Mouse (Mus musculus): ENCODE measurements at regions not wholly inside any gene's neighbourhood (a gene's known extent, or its start where the extent isn't known, plus 50 kb on each side); places are given as distances from the start of the nearest gene placed in this dataset.

GRCm38 (mm10) chr2:46440038-46440437, 1322.8 kb upstream of the Zeb2 start:
- no peak overlapping the region for H3K4me3 ChIP-seq (replicated peaks)
- H3K27ac ChIP-seq = no peak overlapping the region
- no peaks in the 10 kb centered on the region for H3K36me3 ChIP-seq
- no peak overlapping the region for H3K4me2 ChIP-seq
- no peaks in the 10 kb centered on the region for H3K9me3 ChIP-seq
- peaks cover 6% of the 10 kb centered on the region; the same call in 1 of the 2 replicates for H3K27me3 ChIP-seq
- no peak overlapping the region for H3K9ac ChIP-seq (replicated peaks)
- 87% methylated on average over 2 of the region's 2 CpGs for WGBS
- ATAC-seq (ENCODE audit: insufficient number of reproducible peaks, insufficient read depth, low FRiP score, low TSS enrichment, low read depth) = no peak
- H3K4me1 ChIP-seq (replicated peaks) = peaks cover 27% of the 10 kb centered on the region

DNA sequence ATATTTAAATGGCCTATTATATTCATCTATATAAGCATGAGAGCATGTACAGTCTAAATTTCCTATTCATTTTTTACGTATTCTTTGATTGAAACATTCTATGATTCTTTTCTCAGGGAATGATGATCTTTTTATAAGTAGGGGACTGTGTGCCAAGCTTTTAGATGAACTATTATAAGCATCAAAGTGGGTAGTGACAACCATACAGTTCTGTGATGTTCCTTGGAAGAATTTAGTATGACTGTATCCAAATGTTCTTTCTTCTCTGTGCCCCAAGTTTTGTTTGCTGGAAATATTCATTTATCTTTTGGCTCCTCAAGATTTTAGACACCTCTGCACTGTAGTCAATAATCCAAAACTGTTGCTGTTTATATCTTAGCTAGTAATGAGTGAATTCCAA, 1301.1 kb upstream of the Zeb2 start:
- Histone ChIP-seq H3K4me1 (replicated peaks) (no peaks in the 10 kb centered on the region), H3K9me3 (no peaks in the 10 kb centered on the region), H3K4me3 (replicated peaks) (no peak overlapping the region), H3K9ac (replicated peaks) (no peak overlapping the region), H3K4me2 (no peak overlapping the region), H3K27me3 (no peaks in the 10 kb centered on the region), H3K36me3 (no peaks in the 10 kb centered on the region), H3K27ac (no peak overlapping the region)
- 93% methylated on average over 1 of the region's 1 CpGs for WGBS
- ATAC-seq (ENCODE audit: insufficient number of reproducible peaks, insufficient read depth, low FRiP score, low TSS enrichment, low read depth) = no peak

DNA sequence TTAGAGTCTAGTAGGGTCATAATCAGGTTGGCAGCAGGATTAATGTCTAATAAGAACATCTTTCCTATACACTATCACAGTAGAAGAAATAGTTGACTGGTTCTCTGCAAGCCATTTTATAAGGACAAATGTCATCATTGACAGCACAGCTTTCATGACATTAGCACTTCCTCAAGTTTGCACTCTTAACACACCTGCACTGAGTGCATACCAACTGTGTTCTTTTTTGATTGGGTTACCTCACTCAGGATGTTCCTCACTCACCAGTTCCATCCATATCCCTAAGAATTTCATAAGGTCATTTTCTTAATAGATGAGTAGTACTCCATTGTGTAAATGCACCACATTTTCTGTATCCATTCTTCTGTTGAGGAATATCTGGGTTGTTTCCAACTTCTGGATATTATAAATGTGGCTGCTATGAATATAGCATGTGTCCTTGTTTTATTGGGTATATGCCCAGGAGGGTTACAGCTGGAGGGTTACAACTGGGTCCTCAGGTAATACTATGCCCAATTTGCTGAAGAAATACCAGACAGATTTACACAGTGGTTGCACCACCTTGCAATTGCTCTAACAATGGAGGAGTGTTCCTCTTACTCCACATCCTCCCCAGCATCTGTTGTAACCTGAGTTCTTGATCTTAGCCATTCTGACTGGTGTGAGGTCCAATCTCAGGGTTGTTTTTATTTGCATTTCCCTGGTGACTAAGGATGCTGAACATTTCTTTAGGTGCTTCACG, 1285.3 kb upstream of the Zeb2 start:
- H3K9me3 ChIP-seq = no peaks in the 10 kb centered on the region
- no peak overlapping the region for H3K9ac ChIP-seq (replicated peaks)
- no peak overlapping the region for H3K27ac ChIP-seq
- ATAC-seq (ENCODE audit: insufficient number of reproducible peaks, insufficient read depth, low FRiP score, low TSS enrichment, low read depth) = no peak
- H3K4me1 ChIP-seq (replicated peaks) = no peaks in the 10 kb centered on the region
- no peaks in the 10 kb centered on the region for H3K27me3 ChIP-seq
- no peaks in the 10 kb centered on the region for H3K36me3 ChIP-seq
- no peak overlapping the region for H3K4me3 ChIP-seq (replicated peaks)
- no peak overlapping the region for H3K4me2 ChIP-seq
- 77% methylated on average over 1 of the region's 1 CpGs for WGBS

GRCm38 (mm10) chr2:46394161-46394560, 1277.0 kb upstream of the Zeb2 start:
- no peak overlapping the region for H3K9ac ChIP-seq (replicated peaks)
- H3K4me2 ChIP-seq = no peak overlapping the region
- 63% methylated on average over 2 of the region's 2 CpGs for WGBS
- H3K36me3 ChIP-seq = no peaks in the 10 kb centered on the region
- no peak for ATAC-seq (ENCODE audit: insufficient number of reproducible peaks, insufficient read depth, low FRiP score, low TSS enrichment, low read depth)
- H3K9me3 ChIP-seq = no peaks in the 10 kb centered on the region
- no peaks in the 10 kb centered on the region for H3K27me3 ChIP-seq
- H3K4me1 ChIP-seq (replicated peaks) = no peaks in the 10 kb centered on the region
- no peak overlapping the region for H3K27ac ChIP-seq
- H3K4me3 ChIP-seq (replicated peaks) = no peak overlapping the region

DNA sequence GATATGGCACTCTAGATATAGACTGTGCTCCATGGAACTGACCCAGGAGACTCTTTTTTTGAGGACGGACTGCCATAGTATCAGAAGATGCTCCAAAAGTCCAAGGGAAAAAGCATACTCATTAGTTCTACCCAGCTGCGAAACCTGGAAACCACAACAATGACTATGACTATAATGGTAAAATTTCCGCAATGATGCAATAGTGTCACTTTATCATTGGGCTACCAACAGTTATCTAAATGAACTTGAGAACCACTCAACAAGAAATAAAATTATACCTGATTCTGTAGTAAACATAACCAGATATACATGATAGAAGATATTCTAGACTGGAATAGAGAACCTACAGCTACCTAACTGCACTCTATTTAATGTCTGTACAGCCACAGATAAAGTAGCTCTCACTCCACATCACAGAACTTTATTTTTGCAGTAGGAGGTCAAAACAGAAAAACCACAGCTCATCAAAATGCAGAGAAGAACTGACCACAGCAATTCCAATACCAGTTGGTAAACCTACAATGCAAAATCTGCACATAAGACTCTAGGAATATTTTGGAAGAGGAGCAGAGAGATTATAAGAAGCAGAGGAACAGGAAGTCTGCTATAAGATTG, 1255.8 kb upstream of the Zeb2 start:
- Histone ChIP-seq H3K9ac (replicated peaks) (no peak overlapping the region), H3K4me3 (replicated peaks) (no peak overlapping the region), H3K36me3 (no peaks in the 10 kb centered on the region), H3K4me2 (no peak overlapping the region), H3K27ac (no peak overlapping the region), H3K9me3 (no peaks in the 10 kb centered on the region), H3K4me1 (replicated peaks) (no peaks in the 10 kb centered on the region), H3K27me3 (no peaks in the 10 kb centered on the region)
- no peak for ATAC-seq (ENCODE audit: insufficient number of reproducible peaks, insufficient read depth, low FRiP score, low TSS enrichment, low read depth)
- 94% methylated on average over 3 of the region's 3 CpGs for WGBS

GRCm38 (mm10) chr2:46371755-46372154, 1254.6 kb upstream of the Zeb2 start:
- no peak for ATAC-seq (ENCODE audit: insufficient number of reproducible peaks, insufficient read depth, low FRiP score, low TSS enrichment, low read depth)
- H3K27me3 ChIP-seq = no peaks in the 10 kb centered on the region
- WGBS = 73% methylated on average over 1 of the region's 1 CpGs

DNA sequence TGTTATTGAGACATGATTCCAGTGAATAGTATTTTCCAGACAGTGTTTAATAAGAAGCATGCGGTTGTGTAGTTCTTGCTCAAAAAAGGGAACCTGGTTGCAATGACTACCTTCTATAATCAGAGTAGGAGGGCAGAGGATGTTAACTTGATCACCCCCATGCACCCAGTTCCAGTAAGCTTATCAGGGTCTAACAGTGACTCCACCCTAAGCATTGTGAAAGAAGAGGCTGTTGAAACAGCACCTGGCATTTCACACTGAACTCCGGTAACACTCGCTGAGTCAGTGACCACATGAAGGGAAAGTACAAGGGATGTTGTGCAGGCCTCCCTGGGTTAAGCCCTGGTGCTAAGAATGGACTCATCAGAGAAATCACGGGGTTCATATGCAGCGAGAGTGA, 1253.8 kb upstream of the Zeb2 start:
- 84% methylated on average over 5 of the region's 5 CpGs for WGBS
- Histone ChIP-seq H3K9ac (replicated peaks) (no peak overlapping the region), H3K4me3 (replicated peaks) (no peak overlapping the region), H3K4me2 (no peak overlapping the region), H3K27ac (no peak overlapping the region), H3K4me1 (replicated peaks) (no peaks in the 10 kb centered on the region), H3K27me3 (no peaks in the 10 kb centered on the region), H3K36me3 (no peaks in the 10 kb centered on the region), H3K9me3 (no peaks in the 10 kb centered on the region)
- no peak for ATAC-seq (ENCODE audit: insufficient number of reproducible peaks, insufficient read depth, low FRiP score, low TSS enrichment, low read depth)

More at GRCm38 (mm10) chr2:46371755-46372154, 1254.6 kb upstream of the Zeb2 start:
- H3K4me1 ChIP-seq (replicated peaks) = no peaks in the 10 kb centered on the region
- no peak overlapping the region for H3K27ac ChIP-seq
- no peaks in the 10 kb centered on the region for H3K36me3 ChIP-seq
- no peak overlapping the region for H3K4me3 ChIP-seq (replicated peaks)
- no peaks in the 10 kb centered on the region for H3K9me3 ChIP-seq
- H3K4me2 ChIP-seq = no peak overlapping the region
- no peak overlapping the region for H3K9ac ChIP-seq (replicated peaks)

DNA sequence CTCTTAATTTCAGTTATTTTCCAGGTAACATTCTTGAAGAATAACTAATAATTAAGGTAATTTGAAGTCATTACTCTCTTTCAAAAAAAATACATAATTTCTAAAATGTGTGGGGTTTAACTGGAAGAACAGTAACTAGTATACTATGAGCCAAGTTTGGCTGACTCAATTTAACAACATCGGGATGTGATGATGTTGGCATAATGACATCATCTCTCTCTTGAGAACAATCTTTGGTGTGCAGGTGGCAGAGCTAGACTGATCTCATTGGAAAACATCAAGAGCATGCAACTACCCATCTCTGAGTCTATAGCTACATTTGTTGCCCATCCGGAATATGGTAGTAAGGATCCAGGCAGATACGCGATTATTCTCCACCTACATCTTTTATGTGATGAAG, 1251.7 kb upstream of the Zeb2 start:
- ATAC-seq (ENCODE audit: insufficient number of reproducible peaks, insufficient read depth, low FRiP score, low TSS enrichment, low read depth) = no peak
- H3K4me1 ChIP-seq (replicated peaks) = no peaks in the 10 kb centered on the region

DNA sequence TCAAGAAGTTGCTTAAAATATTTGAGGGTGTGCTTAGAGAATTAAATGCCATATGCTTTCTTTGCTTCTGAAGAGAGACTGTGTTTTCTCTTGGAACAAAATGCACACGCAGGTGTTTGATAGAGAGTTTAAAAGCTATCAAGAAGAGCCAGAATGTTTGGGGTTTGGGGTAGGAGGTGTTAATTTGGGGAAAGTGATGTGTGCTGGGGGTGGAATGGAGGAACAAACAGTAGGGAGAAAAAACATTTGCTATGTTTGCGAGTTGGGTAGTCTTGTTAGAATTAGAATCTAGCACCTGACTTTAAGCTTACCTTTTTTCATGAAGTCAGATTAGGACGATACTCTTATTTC, 1248.9 kb upstream of the Zeb2 start:
- H3K27me3 ChIP-seq = no peaks in the 10 kb centered on the region
- WGBS = 82% methylated on average over 3 of the region's 3 CpGs
- H3K9ac ChIP-seq (replicated peaks) = no peak overlapping the region
- no peak overlapping the region for H3K4me2 ChIP-seq
- no peak for ATAC-seq (ENCODE audit: insufficient number of reproducible peaks, insufficient read depth, low FRiP score, low TSS enrichment, low read depth)
- H3K9me3 ChIP-seq = no peaks in the 10 kb centered on the region
- no peak overlapping the region for H3K27ac ChIP-seq
- H3K36me3 ChIP-seq = no peaks in the 10 kb centered on the region
- H3K4me1 ChIP-seq (replicated peaks) = no peaks in the 10 kb centered on the region
- H3K4me3 ChIP-seq (replicated peaks) = no peak overlapping the region

More for the DNA sequence above, 1251.7 kb upstream of the Zeb2 start:
- no peaks in the 10 kb centered on the region for H3K27me3 ChIP-seq
- H3K36me3 ChIP-seq = no peaks in the 10 kb centered on the region
- no peak overlapping the region for H3K9ac ChIP-seq (replicated peaks)
- no peaks in the 10 kb centered on the region for H3K9me3 ChIP-seq
- no peak overlapping the region for H3K27ac ChIP-seq
- H3K4me3 ChIP-seq (replicated peaks) = no peak overlapping the region
- no peak overlapping the region for H3K4me2 ChIP-seq
- WGBS = 92% methylated on average over 4 of the region's 4 CpGs

- no peak overlapping the region for H3K9ac ChIP-seq (replicated peaks)
- 87% methylated on average over 4 of the region's 4 CpGs for WGBS
- H3K4me3 ChIP-seq (replicated peaks) = no peak overlapping the region
- ATAC-seq (ENCODE audit: insufficient number of reproducible peaks, insufficient read depth, low FRiP score, low TSS enrichment, low read depth) = no peak
- no peaks in the 10 kb centered on the region for H3K27me3 ChIP-seq
- H3K9me3 ChIP-seq = no peaks in the 10 kb centered on the region
- no peak overlapping the region for H3K4me2 ChIP-seq
- no peak overlapping the region for H3K27ac ChIP-seq
- H3K36me3 ChIP-seq = no peaks in the 10 kb centered on the region
- H3K4me1 ChIP-seq (replicated peaks) = no peaks in the 10 kb centered on the region
Observed at GRCm38 (mm10) chr2:46365428-46366134, 1248.4 kb upstream of the Zeb2 start.

GRCm38 (mm10) chr2:46360049-46360712, 1243.0 kb upstream of the Zeb2 start:
- Histone ChIP-seq H3K27ac (no peak overlapping the region), H3K36me3 (no peaks in the 10 kb centered on the region), H3K4me3 (replicated peaks) (no peak overlapping the region), H3K4me2 (no peak overlapping the region), H3K9me3 (no peaks in the 10 kb centered on the region), H3K4me1 (replicated peaks) (no peaks in the 10 kb centered on the region), H3K9ac (replicated peaks) (no peak overlapping the region), H3K27me3 (no peaks in the 10 kb centered on the region)
- WGBS = 63% methylated on average over 4 of the region's 4 CpGs
- no peak for ATAC-seq (ENCODE audit: insufficient number of reproducible peaks, insufficient read depth, low FRiP score, low TSS enrichment, low read depth)

Measured in limb, embryonic 12.5 days (tissue).